In the genomic region with DNA sequence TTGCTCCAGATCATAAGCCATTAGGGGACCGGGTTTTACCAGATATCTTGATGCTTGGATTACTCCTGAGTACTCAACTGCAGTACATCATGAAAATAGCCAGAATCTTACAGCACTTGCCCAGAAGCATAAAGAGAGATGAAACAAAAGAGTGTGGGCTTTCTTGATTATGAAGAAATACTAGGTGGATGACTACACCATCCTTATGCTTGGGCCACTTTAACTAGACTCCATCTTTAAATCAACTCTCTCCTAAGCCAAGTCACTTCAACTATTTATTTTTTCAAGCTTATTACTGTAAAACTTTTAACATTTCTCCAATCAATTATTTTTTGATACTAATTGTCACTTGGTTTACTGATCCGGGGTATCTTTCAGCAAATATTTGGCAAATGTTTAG, we compare ENCODE assay signal across 32 mouse cellular contexts. TPM values are rescaled to one million over a fixed set of nuclear protein-coding genes. Genes with fewer than 3 reads are reported as not detected.
"Had no signal": no experiment of that assay in that cellular context is flagged by ENCODE, and none has a peak within 500 bp of the region (broad histone marks: within the 10 kb centered on the region; RNA-seq: fewer than 3 reads in every experiment).

No protein-coding gene starts in this region.

- H3K4me2 ChIP-seq: limb, embryonic 12.5 days; limb, embryonic 13.5 days; limb, embryonic 15.5 days; liver, embryonic 11.5 days; liver, embryonic 12.5 days; liver, embryonic 13.5 days; liver, embryonic 15.5 days; lung, embryonic 14.5 days; midbrain, embryonic 11.5 days; midbrain, embryonic 12.5 days; midbrain, embryonic 13.5 days; midbrain, embryonic 15.5 days had no signal

- ATAC-seq: liver, embryonic 12.5 days; liver, postnatal 0 days; midbrain, embryonic 13.5 days; midbrain, embryonic 15.5 days; midbrain, embryonic 16.5 days had no signal

- H3K9me3 ChIP-seq: limb, embryonic 10.5 days; limb, embryonic 12.5 days; limb, embryonic 13.5 days; limb, embryonic 15.5 days; liver, embryonic 12.5 days; liver, embryonic 13.5 days; liver, embryonic 15.5 days; megakaryocyte, embryonic 14.5 days; midbrain, embryonic 10.5 days; midbrain, embryonic 12.5 days; midbrain, embryonic 13.5 days; midbrain, embryonic 15.5 days had no signal

- H3K27ac ChIP-seq: left cerebral cortex, adult 2 months; limb, embryonic 10.5 days; limb, embryonic 12.5 days; limb, embryonic 13.5 days; limb, embryonic 15.5 days; liver, embryonic 12.5 days; liver, embryonic 13.5 days; liver, embryonic 14.5 days; liver, embryonic 15.5 days; macrophage; midbrain, embryonic 10.5 days; midbrain, embryonic 12.5 days; midbrain, embryonic 13.5 days; midbrain, embryonic 15.5 days had no signal

- H3K27me3 ChIP-seq: limb, embryonic 12.5 days; limb, embryonic 13.5 days; limb, embryonic 15.5 days; liver, embryonic 12.5 days; liver, embryonic 13.5 days; liver, embryonic 15.5 days; megakaryocyte, embryonic 14.5 days; midbrain, embryonic 12.5 days; midbrain, embryonic 13.5 days; midbrain, embryonic 15.5 days had no signal

- H3K9ac ChIP-seq: limb, embryonic 12.5 days; limb, embryonic 13.5 days; limb, embryonic 15.5 days; liver, embryonic 12.5 days; liver, embryonic 13.5 days; liver, embryonic 14.5 days; liver, embryonic 15.5 days; liver, postnatal 0 days; lung, embryonic 14.5 days; midbrain, embryonic 12.5 days; midbrain, embryonic 13.5 days; midbrain, embryonic 15.5 days had no signal

- H3K4me3 ChIP-seq: left cerebral cortex, adult 2 months; limb, embryonic 10.5 days; limb, embryonic 12.5 days; limb, embryonic 13.5 days; limb, embryonic 15.5 days; liver, embryonic 12.5 days; liver, embryonic 13.5 days; liver, embryonic 15.5 days; megakaryocyte, embryonic 14.5 days; midbrain, embryonic 10.5 days; midbrain, embryonic 12.5 days; midbrain, embryonic 13.5 days; midbrain, embryonic 15.5 days; myocyte had no signal

- H3K36me3 ChIP-seq: limb, embryonic 10.5 days; limb, embryonic 12.5 days; limb, embryonic 13.5 days; limb, embryonic 15.5 days; liver, embryonic 12.5 days; liver, embryonic 13.5 days; liver, embryonic 15.5 days; midbrain, embryonic 10.5 days; midbrain, embryonic 12.5 days; midbrain, embryonic 13.5 days; midbrain, embryonic 15.5 days had no signal

- H3K4me1 ChIP-seq: limb, embryonic 10.5 days; limb, embryonic 12.5 days; limb, embryonic 13.5 days; limb, embryonic 15.5 days; megakaryocyte, embryonic 14.5 days; midbrain, embryonic 10.5 days; midbrain, embryonic 12.5 days; midbrain, embryonic 13.5 days; midbrain, embryonic 15.5 days had no signal

- DNase-seq: layer of hippocampus, postnatal 36 days; left cerebral cortex, postnatal 4 days; liver; liver, embryonic 13.5 days; liver, postnatal 0 days; midbrain, embryonic 14.5 days had no signal

RNA-seq across cellular contexts. Expression of gene Gif, which starts 23.5 kb away (rescaled TPM):
- polyA plus RNA-seq: limb, embryonic 10.5 days; limb, embryonic 11.5 days; limb, embryonic 12.5 days; limb, embryonic 13.5 days; limb, embryonic 14.5 days; limb, embryonic 15.5 days; liver, adult 2 months; liver, embryonic 11.5 days; liver, embryonic 12.5 days; liver, embryonic 13.5 days; liver, embryonic 15.5 days; liver, embryonic 16.5 days; liver, postnatal 0 days; macrophage; midbrain, embryonic 10.5 days; midbrain, embryonic 11.5 days; midbrain, embryonic 12.5 days; midbrain, embryonic 13.5 days; midbrain, embryonic 14.5 days; midbrain, embryonic 15.5 days; midbrain, embryonic 16.5 days; midbrain, postnatal 0 days; myocyte; neural tube, embryonic 11.5 days had no signal

RNA-seq across cellular contexts. Expression of gene Oosp3, which starts 27.0 kb away (rescaled TPM):
- polyA plus RNA-seq: limb, embryonic 10.5 days; limb, embryonic 11.5 days; limb, embryonic 12.5 days; limb, embryonic 13.5 days; limb, embryonic 14.5 days; limb, embryonic 15.5 days; liver, adult 2 months; liver, embryonic 11.5 days; liver, embryonic 12.5 days; liver, embryonic 13.5 days; liver, embryonic 14.5 days; liver, embryonic 15.5 days; liver, embryonic 16.5 days; liver, postnatal 0 days; lung, adult 2 months; lung, embryonic 14.5 days; macrophage; midbrain, embryonic 10.5 days; midbrain, embryonic 11.5 days; midbrain, embryonic 12.5 days; midbrain, embryonic 13.5 days; midbrain, embryonic 14.5 days; midbrain, embryonic 15.5 days; midbrain, embryonic 16.5 days; midbrain, postnatal 0 days; myocyte; neural tube, embryonic 11.5 days had no signal

RNA-seq across cellular contexts. Expression of gene Oosp1, which starts 32.9 kb away (rescaled TPM):
- polyA plus RNA-seq: limb, embryonic 10.5 days; limb, embryonic 11.5 days; limb, embryonic 12.5 days; limb, embryonic 13.5 days; limb, embryonic 14.5 days; limb, embryonic 15.5 days; liver, adult 2 months; liver, embryonic 11.5 days; liver, embryonic 12.5 days; liver, embryonic 13.5 days; liver, embryonic 16.5 days; lung, adult 2 months; lung, embryonic 14.5 days; macrophage; midbrain, embryonic 10.5 days; midbrain, embryonic 11.5 days; midbrain, embryonic 12.5 days; midbrain, embryonic 13.5 days; midbrain, embryonic 14.5 days; midbrain, embryonic 15.5 days; midbrain, embryonic 16.5 days; midbrain, postnatal 0 days; myocyte; neural tube, embryonic 11.5 days had no signal
